Mouse (Mus musculus): ENCODE measurements around the gene Ntn3. TPM values are rescaled to one million over a fixed set of nuclear protein-coding genes. Genes with fewer than 3 reads are reported as not detected.

Gene Ntn3
- polyA plus RNA-seq, 1 experiment, result 2.3 TPM

- TF ChIP-seq GATA1 (IDR thresholded peaks at IDR 0.05; ENCODE audit: low read length), result no peak
Observed at GRCm38 (mm10) chr17:24203611-24204534, 5.5 kb downstream of the Ntn3 start.

DNA sequence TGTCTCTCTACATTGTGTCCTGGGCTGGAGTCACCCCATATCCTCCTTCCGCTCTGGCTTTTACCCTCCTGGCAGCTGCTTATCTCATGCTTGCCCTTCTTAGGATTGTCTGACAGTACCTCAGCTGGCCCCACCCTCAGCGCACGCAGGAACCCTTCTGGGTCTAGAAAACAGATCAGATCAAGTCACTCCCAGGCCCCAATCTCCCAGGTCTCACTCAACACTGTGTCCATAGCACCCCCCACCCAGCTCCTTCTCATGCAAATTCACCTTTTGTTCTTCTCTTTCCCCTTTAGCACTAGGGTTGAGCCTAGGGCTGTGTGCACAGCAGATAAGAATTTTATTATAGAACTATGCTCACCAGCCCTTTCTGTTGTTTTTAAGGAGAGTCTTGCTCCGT lies 6.3 kb downstream of the Ntn3 start:
- peak; percentile 55 for TF ChIP-seq GATA1 (IDR thresholded peaks at IDR 0.05; ENCODE audit: low read length)

GRCm38 (mm10) chr17:24201092-24201491 lies 8.2 kb downstream of the Ntn3 start:
- TF ChIP-seq GATA1 (IDR thresholded peaks at IDR 0.05; ENCODE audit: low read length), result no peak

- TF ChIP-seq GATA1 (IDR thresholded peaks at IDR 0.05; ENCODE audit: low read length), result no peak
Observed at GRCm38 (mm10) chr17:24199741-24200140, 9.6 kb downstream of the Ntn3 start.

GRCm38 (mm10) chr17:24199252-24199651 lies 10.1 kb downstream of the Ntn3 start:
- no peak for TF ChIP-seq GATA1 (IDR thresholded peaks at IDR 0.05; ENCODE audit: low read length)

DNA sequence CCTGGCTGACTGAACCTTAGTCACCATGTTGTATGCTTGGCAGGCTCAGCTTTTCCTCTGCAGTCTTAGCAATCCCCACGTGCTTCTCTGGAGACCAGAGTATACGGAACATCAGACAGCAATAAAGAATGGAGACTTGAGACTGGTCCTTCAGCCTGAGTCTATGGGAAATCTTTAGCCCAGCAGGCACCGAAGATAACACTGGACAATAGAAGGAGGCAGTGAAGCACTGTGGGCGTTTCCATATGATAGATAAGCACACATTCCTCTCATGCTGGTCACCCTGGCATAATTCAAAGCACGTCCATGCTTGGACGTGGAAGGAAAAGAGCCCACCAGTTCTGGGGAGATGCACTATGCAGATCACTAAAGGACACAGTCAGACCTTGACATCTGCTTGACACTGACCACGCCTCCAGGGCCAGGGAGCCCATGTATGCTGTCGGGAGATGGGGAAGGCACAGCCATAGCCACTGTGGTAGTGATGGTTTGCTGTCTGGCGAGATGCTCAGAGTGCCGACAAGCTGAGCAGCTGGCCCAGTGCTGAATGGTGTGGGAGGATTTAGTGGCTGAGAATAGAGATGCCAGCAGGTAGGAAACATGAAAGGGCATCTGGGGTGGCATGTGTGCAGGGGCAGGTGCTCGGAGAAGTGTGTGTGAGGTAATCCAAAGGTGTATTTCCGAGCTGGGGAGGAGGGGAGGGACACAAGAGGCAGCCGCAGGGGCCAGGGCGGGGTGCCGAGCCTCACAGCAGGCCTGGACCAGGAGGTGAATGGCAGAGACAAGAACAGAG lies 12.1 kb downstream of the Ntn3 start:
- no peak for TF ChIP-seq GATA1 (IDR thresholded peaks at IDR 0.05; ENCODE audit: low read length)

DNA sequence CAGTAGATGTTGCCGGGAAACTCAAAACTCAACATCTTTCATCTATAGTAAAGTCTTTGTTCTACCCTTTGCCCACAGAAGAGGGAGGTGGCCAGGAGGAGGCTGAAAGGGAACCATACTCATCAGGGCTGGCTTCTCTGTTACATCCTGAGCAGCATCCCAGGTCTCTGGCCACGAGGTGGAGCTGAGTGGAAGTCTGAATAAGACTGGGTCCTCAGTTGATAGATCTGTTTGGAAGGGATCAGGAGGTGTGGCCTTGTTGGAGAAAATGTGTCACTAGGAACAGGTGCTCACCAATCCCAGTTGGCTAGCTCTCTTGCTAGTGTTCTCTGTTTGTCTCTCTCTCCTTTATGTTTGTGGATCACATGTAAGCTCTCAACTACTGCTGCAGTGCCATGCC lies 14.0 kb downstream of the Ntn3 start:
- TF ChIP-seq GATA1 (IDR thresholded peaks at IDR 0.05; ENCODE audit: low read length), result no peak

- no peak for TF ChIP-seq GATA1 (IDR thresholded peaks at IDR 0.05; ENCODE audit: low read length)
Observed at GRCm38 (mm10) chr17:24193769-24194168, 15.6 kb downstream of the Ntn3 start.

DNA sequence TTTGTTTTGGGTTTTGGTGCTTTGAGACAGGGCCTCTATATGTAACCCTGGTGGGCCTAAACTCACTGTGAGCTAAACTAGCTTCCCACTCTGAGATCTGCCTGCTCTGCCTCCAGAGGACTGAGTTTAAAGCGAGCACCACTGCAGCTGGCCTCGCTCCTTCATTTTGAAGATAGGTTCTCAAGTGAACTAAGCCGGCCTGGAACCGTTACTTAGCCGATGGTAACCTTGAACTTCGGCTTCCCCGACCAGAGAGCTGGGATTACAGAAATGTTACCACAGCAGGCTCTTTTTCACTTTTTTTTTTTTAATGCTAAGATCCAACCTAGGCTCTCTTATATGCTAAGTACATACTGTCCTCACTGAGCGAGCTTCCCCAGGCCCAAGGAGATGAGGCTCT lies 16.1 kb downstream of the Ntn3 start:
- no peak for TF ChIP-seq GATA1 (IDR thresholded peaks at IDR 0.05; ENCODE audit: low read length)

GRCm38 (mm10) chr17:24192848-24193247 lies 16.5 kb downstream of the Ntn3 start:
- TF ChIP-seq GATA1 (IDR thresholded peaks at IDR 0.05; ENCODE audit: low read length), result no peak

DNA sequence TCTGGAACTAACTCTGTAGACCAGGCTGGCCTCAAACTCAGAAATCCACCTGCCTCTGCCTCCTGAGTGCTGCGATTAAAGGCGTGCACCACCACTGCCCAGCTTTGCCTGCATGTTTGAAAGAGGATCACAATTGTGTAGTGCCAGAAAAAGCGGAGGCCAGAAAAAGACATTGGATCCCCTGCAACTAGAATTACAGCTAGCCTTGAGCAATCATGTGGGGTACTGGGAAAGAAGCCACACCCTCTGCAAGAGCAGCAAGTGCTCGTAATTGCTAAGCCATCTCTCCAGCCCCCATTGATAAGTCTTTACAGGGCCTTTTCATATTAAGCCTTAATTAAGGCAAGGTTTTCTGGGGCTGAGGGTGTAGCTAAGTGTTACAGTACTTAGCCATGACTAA lies 17.9 kb downstream of the Ntn3 start:
- TF ChIP-seq GATA1 (IDR thresholded peaks at IDR 0.05; ENCODE audit: low read length), result no peak

DNA sequence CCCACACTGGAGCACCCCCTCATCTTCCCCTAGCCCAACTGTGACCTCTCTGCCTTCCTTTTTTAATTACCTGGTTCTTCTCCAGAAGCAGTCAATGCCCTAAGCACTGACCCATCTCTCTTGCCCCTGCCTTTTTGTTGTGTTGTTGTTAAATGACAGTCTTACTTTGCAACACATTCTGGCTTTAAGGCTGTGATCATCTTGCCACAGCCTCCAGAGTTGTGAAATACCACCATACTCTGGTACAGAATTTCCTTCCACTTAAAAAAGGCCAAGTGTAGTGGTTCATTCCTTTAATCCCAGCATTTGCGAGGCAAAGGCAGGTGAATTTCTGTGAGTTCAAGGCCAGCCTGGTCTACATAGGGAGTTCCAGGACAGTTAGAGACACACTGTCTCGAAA lies 18.4 kb downstream of the Ntn3 start:
- no peak for TF ChIP-seq GATA1 (IDR thresholded peaks at IDR 0.05; ENCODE audit: low read length)

- TF ChIP-seq GATA1 (IDR thresholded peaks at IDR 0.05; ENCODE audit: low read length), result no peak
Observed at GRCm38 (mm10) chr17:24174259-24174658, 35.1 kb downstream of the Ntn3 start.

GRCm38 (mm10) chr17:24173423-24173822 lies 35.9 kb downstream of the Ntn3 start:
- no peak for TF ChIP-seq GATA1 (IDR thresholded peaks at IDR 0.05; ENCODE audit: low read length)

- no peak for TF ChIP-seq GATA1 (IDR thresholded peaks at IDR 0.05; ENCODE audit: low read length)
Observed at GRCm38 (mm10) chr17:24171738-24172137, 37.6 kb downstream of the Ntn3 start.

GRCm38 (mm10) chr17:24170729-24171128 lies 38.6 kb downstream of the Ntn3 start:
- no peak for TF ChIP-seq GATA1 (IDR thresholded peaks at IDR 0.05; ENCODE audit: low read length)
